Mouse (Mus musculus) adrenal gland (tissue): ENCODE measurements at regions not wholly inside any gene's neighbourhood (a gene's known extent, or its start where the extent isn't known, plus 50 kb on each side); places are given as distances from the start of the nearest gene placed in this dataset.

Source experiments
- intact Hi-C: fragments of 180-260 bp; cut with DNase I; formaldehyde crosslinking; loops from one replicate; pipeline ENCODE4 v1.15.1; 2025

DNA sequence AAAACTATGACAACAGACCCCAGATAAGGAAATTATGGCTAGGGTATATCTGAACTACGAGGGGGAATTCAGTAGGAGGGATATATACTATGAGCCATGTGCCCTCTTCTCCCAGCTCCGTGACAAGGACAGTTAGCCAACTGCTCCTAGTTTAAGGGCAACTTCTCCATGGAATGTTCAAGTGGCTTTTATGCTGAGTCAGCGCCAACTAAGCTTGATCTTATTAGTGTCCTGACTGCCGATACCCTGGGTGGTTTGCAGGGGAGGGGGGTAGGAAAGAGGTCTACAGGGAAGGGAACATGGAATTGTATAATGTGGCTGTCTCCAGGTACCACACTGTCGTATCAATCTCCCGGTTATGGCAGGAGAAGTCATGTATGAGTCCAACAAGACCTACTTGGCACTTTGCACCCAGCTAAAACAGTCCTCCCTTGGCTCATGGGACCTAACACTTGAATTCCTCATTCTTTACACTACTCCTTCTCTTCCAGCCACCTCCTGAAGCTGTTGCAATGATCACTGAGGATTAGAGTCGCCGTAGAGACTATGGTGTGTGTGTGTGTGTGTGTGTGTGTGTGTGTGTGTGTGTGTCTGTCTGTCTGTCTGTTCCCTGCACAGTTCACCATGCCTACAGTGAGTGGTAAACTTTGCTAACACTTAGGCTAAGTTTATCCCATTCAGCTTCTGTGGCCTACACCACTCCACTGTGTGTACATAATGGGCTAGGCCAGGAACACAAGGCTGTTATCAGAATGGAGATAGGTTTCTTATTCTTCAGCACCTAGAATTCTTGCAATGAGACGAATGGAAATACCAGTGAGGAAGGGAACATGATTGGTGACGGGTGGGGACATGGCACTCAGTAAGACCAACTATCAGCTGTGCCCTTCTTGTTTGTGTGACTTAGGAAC is 1251.1 kb upstream of the A1bg start:
- intact Hi-C loops: no loop called here

GRCm38 (mm10) chr15:62171632-62172031 is 1248.8 kb upstream of the A1bg start:
- intact Hi-C loops: no loop called here

GRCm38 (mm10) chr15:62171167-62171566 is 1248.4 kb upstream of the A1bg start:
- intact Hi-C loops: no loop called here

DNA sequence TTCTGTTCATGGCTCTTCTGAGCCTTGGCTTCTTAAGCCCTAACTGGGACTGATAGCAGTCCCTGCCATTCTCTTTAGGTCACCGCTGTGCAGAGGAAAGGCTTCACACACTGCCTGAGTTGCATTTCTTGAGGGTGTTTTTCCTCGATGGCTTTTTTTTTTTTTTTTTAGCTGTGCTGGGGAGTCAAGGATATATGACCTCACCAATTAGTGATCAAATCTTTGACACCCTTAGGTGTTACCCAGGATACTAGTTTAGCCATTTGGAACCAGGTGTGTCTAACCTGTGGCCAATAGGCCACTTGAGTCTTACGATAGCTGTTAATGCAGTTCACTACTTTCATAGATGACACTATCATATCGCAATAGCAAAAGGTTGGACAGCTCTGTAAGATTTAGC is 1247.5 kb upstream of the A1bg start:
- intact Hi-C loops: no loop called here

GRCm38 (mm10) chr15:62169591-62170019 is 1246.8 kb upstream of the A1bg start:
- intact Hi-C loops: no loop called here

DNA sequence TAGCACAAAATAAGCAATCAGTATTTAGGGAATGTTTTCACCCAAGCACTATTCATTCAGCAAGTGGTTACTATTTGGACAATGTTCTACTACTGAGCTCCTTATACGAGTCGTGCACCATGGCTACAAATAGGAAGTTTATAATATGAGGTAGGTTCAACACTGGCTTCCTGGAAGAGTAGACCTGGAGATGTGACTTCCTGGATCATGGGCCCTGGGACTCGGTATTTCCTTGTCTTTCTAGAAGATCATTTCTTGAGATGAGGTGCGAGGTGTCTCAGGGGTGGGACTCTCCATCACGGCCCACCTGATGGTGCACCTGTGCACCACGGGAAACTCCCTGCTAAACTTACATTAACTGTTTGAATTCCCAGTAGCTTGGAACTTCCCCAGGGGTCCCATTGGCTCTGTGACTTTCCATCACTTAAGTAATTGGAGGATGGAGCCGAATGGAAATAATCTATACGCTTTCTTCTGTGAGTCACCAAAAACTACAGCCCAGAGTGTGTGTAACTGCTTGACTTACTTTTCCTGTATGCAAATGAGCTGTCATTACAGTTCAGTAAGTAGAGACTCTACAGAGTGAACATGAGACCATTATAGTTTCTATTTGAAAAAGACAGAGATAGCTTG is 1246.3 kb upstream of the A1bg start:
- intact Hi-C loops: no loop called here

DNA sequence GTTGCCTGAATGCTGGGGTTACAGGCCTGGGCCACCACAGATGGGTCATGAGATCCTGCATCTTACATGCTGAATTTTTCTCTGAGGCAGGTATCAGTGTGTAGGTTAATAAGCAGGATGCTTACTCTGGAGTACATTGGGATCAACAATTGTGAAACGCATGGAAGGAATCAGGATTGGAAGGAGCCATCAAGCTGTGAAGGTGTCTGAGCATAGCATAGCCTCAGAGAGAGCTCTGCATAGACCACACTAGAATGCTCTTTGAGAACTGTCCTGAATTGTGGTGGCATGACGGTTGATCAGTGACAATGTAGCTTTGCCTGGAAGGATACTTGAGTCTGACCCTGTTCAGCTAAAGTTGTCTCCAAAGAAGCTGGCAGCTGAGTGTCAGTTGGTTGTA is 1245.7 kb upstream of the A1bg start:
- intact Hi-C loops: no loop called here

DNA sequence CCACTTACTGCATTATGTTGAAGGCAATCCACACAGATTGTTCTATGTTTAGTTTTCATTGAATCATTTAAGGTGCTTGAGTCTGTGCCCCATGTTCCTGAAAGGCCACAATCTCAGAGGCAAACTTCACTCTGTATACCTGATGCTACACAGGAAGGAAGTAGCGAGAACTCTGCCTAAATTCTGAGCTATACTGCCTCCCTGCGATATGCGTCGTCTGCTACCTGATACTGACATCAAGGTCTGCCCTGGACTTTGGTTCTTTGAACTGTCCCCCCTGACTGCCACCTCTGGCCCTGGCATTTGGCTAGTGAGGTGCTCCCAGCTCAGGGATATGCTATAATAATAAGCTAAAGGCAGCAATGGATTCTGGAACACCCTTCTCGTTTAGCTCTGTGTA is 1244.0 kb upstream of the A1bg start:
- intact Hi-C loops: no loop called here

DNA sequence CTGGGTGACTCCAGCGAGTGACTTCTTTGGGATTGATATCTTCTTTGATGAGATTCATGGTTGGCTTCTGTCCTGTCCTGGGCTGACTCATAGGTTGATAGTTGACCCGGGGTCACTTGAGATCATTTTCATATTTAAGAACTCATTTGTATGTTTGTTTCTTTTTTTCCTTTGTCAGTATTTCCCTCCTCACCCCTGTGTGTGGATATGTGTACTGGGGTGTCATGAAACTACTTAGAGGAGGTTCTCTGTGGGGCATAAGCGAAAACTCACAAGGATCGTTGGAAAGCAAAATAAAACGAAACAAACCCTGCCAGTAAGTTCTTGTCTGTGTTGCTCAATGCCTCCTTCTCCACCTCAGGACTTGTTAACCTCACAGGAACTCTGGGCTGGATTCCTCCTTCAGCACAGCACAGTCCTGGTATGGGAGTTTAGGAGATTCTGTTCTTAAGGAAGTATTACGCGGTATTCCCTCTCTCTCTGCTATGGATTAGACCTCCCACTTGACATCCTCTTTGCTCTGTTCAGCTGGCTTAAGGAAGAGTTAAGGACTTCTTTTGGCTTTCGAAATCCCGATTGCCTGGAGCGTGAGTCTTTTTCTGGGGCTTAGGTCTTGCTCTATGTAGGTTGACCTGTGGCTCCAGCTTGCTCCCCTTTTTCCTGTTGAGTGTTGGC is 1243.2 kb upstream of the A1bg start:
- intact Hi-C loops: no loop called here

DNA sequence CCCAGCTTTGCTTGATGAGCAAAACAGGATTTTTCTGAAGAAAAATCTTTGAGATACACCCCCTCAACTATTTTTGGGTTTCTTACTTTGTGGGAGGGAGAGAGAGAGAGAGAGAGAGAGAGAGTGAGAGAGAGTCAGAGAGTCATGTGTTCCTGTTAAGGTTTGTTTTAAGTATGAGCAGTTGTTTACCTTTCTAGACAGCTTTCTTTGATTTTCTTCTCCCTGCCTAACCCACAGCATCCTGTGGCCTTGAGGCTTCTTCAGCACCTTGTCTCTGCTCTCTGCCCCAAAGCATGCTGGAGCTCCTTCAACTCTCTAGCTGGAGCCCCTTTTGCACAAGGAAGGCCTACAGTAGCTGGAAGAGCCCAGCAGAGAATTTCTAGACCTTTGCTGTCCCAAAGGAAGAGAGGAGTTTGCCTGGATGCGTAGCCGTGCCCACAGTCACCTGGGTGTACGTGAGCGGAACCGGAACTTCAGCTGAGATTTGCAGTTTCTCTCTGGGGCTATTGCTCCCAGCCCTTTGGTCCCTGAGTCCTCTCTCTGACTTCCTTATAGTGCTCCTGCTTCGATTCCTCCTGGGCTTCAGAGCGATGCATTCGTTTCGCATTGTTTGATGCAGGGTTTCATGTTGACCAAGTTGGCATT is 1242.1 kb upstream of the A1bg start:
- intact Hi-C loops: no loop called here

DNA sequence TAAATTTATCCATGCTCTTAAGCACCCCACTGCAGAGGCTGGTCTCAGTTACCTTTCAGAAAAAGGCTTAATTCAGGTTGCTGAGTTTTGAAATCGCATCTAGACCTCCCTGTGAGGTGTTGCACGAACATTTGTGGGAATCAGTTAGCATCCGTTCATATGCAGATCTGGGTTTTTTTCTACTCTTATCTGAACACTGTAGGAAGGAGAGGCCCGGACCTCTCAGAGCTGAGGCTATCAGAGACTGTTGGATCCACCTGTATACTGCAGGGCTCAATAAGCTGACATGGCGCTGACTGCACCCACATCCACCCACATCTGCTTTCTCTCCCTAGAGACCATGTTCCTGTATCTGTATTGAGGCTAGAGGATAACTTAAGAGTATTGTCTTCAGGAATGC is 1240.4 kb upstream of the A1bg start:
- intact Hi-C loops: no loop called here

GRCm38 (mm10) chr15:62162648-62163194 is 1239.9 kb upstream of the A1bg start:
- intact Hi-C loops: no loop called here

GRCm38 (mm10) chr15:62161975-62162647 is 1239.3 kb upstream of the A1bg start:
- intact Hi-C loops: no loop called here

DNA sequence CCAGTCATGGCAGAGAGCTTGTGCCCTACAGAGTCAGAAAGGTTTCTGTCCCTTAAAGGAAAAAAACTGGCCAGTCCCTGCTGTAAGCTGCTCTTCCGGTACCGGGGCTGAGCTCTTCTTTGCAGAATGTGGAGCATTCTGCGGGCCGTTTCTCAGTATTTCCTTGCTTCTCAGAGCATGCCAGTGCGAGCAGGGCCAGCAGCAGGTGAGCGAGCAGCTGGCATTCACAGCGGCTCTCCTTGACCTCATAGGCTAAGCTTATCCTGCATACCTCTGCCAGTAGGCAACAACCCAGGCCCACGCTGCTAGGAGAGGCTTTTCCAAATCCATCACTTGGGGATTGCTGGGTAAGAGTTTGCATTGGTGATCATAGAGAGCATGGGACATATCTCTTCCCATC is 1238.2 kb upstream of the A1bg start:
- intact Hi-C loops: no loop called here

- intact Hi-C loops: no loop called here
Observed at GRCm38 (mm10) chr15:62158875-62159675, 1236.3 kb upstream of the A1bg start.

DNA sequence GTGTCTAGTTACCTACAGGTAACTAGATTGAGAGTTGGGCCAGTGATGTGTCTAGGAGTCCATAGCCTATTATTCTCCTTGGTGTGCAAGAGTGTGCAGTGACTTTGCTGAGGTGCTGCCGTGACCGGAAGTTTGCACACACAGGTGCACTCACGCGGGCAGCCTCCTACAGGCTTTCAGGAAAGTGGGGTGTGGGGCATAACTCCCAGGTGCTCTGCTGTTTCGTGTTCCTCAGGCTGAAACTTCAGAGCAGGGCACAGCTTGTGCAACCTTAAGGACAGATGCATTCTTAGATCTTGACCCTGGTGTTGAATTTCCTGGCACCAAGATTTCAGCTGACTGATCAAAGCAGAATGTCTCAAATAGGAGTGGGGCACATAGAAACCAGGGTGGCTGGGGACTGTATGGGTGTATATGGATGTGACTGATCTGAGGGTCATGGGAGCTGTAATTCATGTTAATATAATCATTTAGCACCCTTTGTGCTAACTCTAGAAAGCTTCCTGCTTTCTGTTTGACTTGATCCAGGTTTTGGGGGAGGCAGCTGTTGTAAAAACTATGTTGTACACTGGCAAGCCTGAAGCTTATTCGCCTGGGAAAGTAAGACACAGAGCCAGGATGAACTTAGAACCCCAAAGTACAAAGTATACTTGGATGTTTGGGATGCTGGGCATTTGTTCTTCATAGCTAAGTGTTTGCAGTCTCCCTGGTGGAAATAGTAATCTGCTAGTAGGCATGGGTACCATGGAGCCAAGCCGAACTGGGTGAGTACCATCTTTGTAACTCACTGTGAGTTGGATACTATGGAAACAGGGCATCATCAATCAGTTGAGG is 1234.6 kb upstream of the A1bg start:
- intact Hi-C loops: no loop called here

GRCm38 (mm10) chr15:62153222-62153621 is 1230.4 kb upstream of the A1bg start:
- intact Hi-C loops: no loop called here

DNA sequence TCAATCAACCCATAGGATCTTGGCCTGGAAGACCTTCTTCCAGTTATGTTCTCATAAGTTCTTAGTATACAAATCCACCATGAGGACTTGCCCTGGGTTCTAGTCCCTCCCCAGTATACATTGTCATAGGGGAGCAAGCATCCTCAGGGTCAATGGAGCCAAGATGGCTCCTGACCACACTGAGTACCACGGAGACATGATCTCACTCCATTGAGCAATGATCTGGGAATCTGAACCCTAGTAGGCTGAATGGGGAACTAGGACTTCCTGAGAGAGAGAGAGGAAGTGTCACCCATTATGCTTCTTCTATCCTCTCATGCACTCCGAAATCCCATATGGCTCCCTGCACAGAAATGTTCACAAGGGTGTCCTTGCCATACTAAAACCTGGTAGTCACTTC is 1229.3 kb upstream of the A1bg start:
- intact Hi-C loops: no loop called here

- intact Hi-C loops: no loop called here
Observed at GRCm38 (mm10) chr15:62151690-62152089, 1228.9 kb upstream of the A1bg start.
